Mouse (Mus musculus): ENCODE measurements around the gene Slc38a4.

DNA sequence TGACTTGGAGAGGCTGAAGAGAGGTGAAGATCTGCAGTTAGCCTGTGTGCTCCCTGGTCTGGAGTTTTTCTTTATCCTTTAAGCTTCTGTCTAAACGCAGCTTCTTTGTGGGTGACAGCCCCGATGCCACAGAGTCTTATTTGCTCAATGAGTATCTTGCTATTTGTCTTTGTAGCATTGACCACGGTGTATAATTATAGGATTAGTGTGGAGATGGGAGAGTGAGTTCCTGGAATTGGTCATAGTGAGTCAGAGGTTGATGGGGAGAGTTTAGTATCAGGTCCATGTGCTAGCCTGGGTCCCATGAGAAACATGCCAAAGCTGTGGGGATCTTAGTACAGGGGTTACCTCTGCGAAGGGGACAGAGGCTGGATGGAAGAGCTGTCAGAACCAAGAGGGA lies 41.8 kb upstream of the Slc38a4 start:
- TF ChIP-seq POLR2A (IDR thresholded peaks at IDR 0.05; ENCODE audit: low read depth, low read length): no peak
- no peak for TF ChIP-seq CTCF (IDR thresholded peaks at IDR 0.05; ENCODE audit: extremely low read depth, insufficient read depth, insufficient read length, insufficient replicate concordance)
